Mouse (Mus musculus) limb, embryonic 13.5 days (tissue): ENCODE results near the gene Fermt3. TPM values are rescaled to one million over a fixed set of nuclear protein-coding genes. Genes with fewer than 3 reads are reported as not detected.
"Not testable (repeated sequence)": the region's sequence is repeated elsewhere in the genome, so short reads cannot be mapped to it uniquely, and the experiment has no call there.

Experiments used
- ATAC-seq: fragments of 200-750 bp; cut with Nextera tagmentation; 2 replicates; pipeline ENCODE4 v1.8.0; 2017; ENCODE audit warnings: low read depth, moderate number of reproducible peaks, moderate TSS enrichment; ENCODE audit not compliant: low FRiP score
- H3K27ac ChIP-seq: fragments of 300-500 bp; sonication (generic); 2 replicates; pipeline ENCODE4 v1.5.1; 2015; ENCODE audit warnings: inconsistent platforms, mild to moderate bottlenecking, moderate library complexity
- H3K27me3 ChIP-seq: fragments of 300-500 bp; sonication (generic); 2 replicates; pipeline ENCODE4 v1.6.1; 2015; ENCODE audit warnings: mild to moderate bottlenecking, inconsistent platforms
- H3K36me3 ChIP-seq: fragments of 300-500 bp; sonication (generic); 2 replicates; pipeline ENCODE4 v1.6.1; 2015; ENCODE audit warnings: inconsistent platforms, mild to moderate bottlenecking, moderate library complexity
- H3K4me1 ChIP-seq: fragments of 300-500 bp; sonication (generic); 2 replicates; pipeline ENCODE4 v1.6.1; 2015; ENCODE audit warnings: inconsistent platforms
- H3K4me2 ChIP-seq: fragments of 300-500 bp; sonication (generic); replicated peaks from 2 replicates; pipeline ENCODE4 v1.6.1; 2015; ENCODE audit warnings: inconsistent platforms, mild to moderate bottlenecking, moderate library complexity
- H3K4me3 ChIP-seq: fragments of 300-500 bp; sonication (generic); 2 replicates; pipeline ENCODE4 v1.5.1; 2015; ENCODE audit warnings: moderate library complexity, mild to moderate bottlenecking, inconsistent platforms
- H3K9ac ChIP-seq: fragments of 300-500 bp; sonication (generic); 2 replicates; pipeline ENCODE4 v1.6.1; 2015; ENCODE audit warnings: mild to moderate bottlenecking, inconsistent platforms
- H3K9me3 ChIP-seq: fragments of 300-500 bp; sonication (generic); 2 replicates; pipeline ENCODE4 v1.6.1; 2016; ENCODE audit warnings: inconsistent platforms
- WGBS: fragments of 180-500 bp; shearing (Covaris S2); methylation state at CpG from one replicate; pipeline ENCODE4 v1.1.7; 2015; 5-methylcytosine and 5-hydroxymethylcytosine counted together
- polyA plus RNA-seq: library from polyadenylated mRNA; unstranded; fragments of >200 nt; fragmentation: Nextera tagmentation; extraction: Ambion mirVana; gene quantifications from 2 replicates; pipeline ENCODE4 v1.2.1, GENCODE M21; 2015

Fermt3 gene
- polyA plus RNA-seq, 1 experiment from 2014 or later, result 7.6 TPM

DNA sequence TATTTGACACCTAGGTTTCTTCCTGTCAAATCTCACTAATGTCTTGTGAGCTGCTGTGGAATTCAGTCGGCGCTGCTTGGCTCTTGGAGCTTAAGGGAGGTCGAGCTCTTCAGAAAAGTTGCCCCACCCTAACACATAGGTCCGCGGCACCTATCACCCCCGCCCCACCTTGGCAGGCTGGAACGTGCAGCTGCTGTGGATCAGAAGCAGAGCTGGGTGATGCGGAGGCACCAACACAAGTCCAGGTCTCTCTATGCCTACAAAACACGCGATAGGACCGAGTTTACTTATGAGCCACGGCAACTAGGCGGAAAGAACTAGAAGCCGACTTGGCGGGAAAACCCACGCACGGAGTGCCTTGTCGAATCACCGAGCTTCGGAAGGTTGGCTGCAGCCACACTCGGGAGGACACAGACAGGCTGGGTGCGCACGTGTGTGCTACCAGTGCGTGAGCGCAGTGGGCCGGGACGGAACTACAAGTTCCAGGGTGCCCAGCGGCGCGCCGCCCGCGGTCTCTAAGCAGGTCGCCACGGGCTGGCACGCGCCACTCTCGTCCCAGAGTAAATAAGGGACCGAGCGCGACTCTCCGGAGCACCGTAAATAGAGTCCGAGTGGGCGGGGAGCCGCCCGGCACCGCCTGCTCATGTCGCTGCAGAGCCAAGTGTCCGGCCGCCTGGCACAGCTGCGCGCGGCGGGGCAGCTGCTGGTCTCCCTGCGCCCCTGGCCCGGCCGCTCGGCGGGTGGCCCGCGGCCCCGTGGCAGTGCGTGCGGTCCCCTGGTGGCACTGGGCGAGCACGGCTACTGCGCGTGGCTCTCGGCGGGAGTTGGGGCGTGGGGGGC, 37.2 kb upstream of the Fermt3 start, which contains the start of gene Macrod1:
Macrod1 (plus strand) TSS at position 563 of the 840 bp plus-strand sequence.
- H3K27me3 ChIP-seq, result peaks cover 23% of the 10 kb centered on the region
- H3K4me3 ChIP-seq, result peak within 1 kb of the TSS; percentile 72
- peak within 1 kb of the TSS; percentile 48; the same call in 1 of the 2 replicates for H3K27ac ChIP-seq
- H3K36me3 ChIP-seq, result no peaks in the 10 kb centered on the region
- WGBS, result 1% methylated on average over 72 of the region's 72 CpGs
- H3K4me2 ChIP-seq, result peak within 1 kb of the TSS; percentile 100
- no peaks in the 10 kb centered on the region for H3K9me3 ChIP-seq
- peak within 1 kb of the TSS; percentile 75 for H3K9ac ChIP-seq
- peak; percentile 78 for ATAC-seq
- H3K4me1 ChIP-seq, result peaks cover 26% of the 10 kb centered on the region

DNA sequence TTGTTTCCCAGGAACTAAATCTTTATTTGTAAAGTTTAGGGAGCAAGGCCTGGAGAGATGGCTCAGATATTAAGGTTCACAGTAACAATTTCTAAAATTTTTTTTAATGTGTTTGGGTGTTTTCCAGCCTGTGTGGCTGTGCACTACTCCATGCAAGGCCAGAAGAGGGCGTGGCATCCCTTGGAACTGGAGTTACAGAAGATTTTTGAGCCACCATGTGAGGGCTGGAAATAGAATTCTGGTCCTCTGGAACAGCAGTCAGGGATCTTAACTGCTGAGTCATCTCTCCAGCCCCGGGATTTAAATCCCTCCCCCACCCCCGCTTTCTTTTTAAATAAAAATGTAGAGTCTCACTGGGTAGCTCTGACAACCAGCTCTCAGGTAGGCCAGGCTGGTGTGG, 35.9 kb upstream of the Fermt3 start:
- Histone ChIP-seq H3K9ac (no peak overlapping the region), H3K4me2 (no peak overlapping the region), H3K4me3 (no peak overlapping the region), H3K27me3 (peaks cover 23% of the 10 kb centered on the region), H3K4me1 (peaks cover 26% of the 10 kb centered on the region), H3K27ac (no peak overlapping the region), H3K36me3 (no peaks in the 10 kb centered on the region), H3K9me3 (no peaks in the 10 kb centered on the region)
- ATAC-seq, result no peak
- WGBS, result 33% methylated on average over 3 of the region's 3 CpGs

DNA sequence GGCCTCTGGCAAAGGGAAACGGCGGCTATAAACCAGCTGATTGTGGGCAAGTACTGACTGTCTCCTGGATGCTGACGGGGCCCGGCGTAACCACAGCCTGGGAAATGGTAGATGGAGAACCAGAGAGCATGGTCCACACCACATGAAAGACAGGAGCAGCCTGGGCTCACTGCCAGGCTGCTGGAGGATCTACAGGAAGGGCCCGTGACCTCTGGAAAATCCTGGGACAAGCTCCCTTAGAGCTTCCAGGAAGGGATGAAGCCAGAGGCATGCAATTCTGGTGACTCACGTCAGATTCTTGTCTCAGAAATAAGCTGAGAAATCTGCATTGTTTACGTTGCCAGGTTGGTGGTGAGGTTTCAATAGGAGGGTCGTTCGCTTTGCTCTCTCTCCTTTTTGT, 35.5 kb upstream of the Fermt3 start:
- no peak overlapping the region for H3K4me3 ChIP-seq
- no peak overlapping the region for H3K4me2 ChIP-seq
- no peak overlapping the region for H3K27ac ChIP-seq
- H3K9me3 ChIP-seq, result no peaks in the 10 kb centered on the region
- no peaks in the 10 kb centered on the region for H3K36me3 ChIP-seq
- H3K4me1 ChIP-seq, result peaks cover 26% of the 10 kb centered on the region
- ATAC-seq, result no peak
- peaks cover 21% of the 10 kb centered on the region for H3K27me3 ChIP-seq
- 57% methylated on average over 10 of the region's 10 CpGs for WGBS
- H3K9ac ChIP-seq, result 0 out of 2 replicates have a peak overlapping the region, but pooled peaks have one; percentile 8

DNA sequence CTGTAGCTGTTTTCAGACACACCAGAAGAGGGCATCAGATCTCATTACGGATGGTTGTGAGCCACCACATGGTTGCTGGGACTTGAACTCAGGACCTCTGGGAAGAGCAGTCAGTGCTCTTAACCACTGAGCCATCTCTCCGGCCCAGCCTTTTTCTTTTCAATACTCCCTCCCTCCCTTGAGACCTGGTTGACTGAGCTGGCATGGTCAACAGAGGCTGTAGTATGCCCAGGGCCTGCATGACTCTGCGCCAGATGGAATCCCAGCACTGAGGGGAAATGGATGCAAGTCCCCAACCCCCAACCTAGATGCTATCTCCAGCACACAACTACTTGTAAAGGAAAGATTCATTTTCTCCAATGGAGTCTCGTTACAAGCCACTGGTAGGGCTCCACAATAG, 34.1 kb upstream of the Fermt3 start:
- H3K9me3 ChIP-seq, H3K4me2 ChIP-seq, H3K4me3 ChIP-seq, H3K36me3 ChIP-seq, H3K27ac ChIP-seq, ATAC-seq, H3K9ac ChIP-seq: not testable (repeated sequence)
- 82% methylated on average over 4 of the region's 4 CpGs for WGBS
- Histone ChIP-seq H3K27me3 (peaks cover 14% of the 10 kb centered on the region), H3K4me1 (peaks cover 24% of the 10 kb centered on the region)

DNA sequence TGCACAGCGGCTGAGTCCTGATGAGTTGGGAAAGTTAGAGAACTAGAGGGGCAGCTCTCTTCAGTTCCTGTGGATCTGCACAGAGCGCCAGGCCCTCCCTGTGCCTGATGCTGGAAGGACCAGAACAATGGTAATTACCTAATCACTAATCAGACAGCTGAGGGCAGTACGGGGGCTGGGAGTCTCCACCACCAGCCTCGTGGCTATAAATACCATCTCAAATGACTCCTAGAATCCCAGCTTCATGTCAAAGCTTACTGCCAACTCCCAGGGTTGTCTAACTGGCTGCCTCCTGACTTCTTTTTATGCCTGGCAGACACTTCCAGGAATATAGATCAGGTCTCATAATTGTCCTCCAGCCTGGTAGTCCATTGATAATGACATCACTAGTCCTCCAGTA, 25.4 kb upstream of the Fermt3 start:
- H3K4me3 ChIP-seq, result no peak overlapping the region
- no peak overlapping the region for H3K9ac ChIP-seq
- H3K27ac ChIP-seq, result no peak overlapping the region
- WGBS, result 25% methylated on average over 4 of the region's 4 CpGs
- H3K4me2 ChIP-seq, result no peak overlapping the region
- no peaks in the 10 kb centered on the region for H3K27me3 ChIP-seq
- H3K9me3 ChIP-seq, result no peaks in the 10 kb centered on the region
- no peak for ATAC-seq
- H3K36me3 ChIP-seq, result no peaks in the 10 kb centered on the region
- peaks cover 5% of the 10 kb centered on the region; the same call in 1 of the 2 replicates for H3K4me1 ChIP-seq

DNA sequence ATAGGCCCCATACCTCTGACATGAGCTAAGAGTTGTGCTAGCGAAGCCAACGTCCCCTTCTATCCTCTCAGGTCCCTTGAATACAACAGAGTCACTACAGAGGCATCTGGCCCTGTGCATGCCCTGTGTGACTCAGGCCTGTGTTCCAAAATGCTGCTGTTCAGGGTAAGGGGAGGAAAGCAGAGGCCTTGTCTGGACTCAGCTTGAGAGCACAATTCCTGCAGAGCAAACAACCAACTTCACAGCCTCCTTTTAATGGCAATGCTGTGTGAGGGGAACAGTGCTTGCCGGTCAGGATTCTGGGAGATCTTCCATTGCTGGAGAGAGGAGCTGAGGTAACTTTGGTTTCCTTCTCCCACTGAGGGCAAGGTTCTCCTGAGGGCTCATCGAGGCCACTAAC, 25.0 kb upstream of the Fermt3 start:
- Histone ChIP-seq H3K9ac (no peak overlapping the region), H3K4me1 (peaks cover 5% of the 10 kb centered on the region; the same call in 1 of the 2 replicates), H3K4me3 (no peak overlapping the region), H3K36me3 (no peaks in the 10 kb centered on the region), H3K9me3 (no peaks in the 10 kb centered on the region), H3K27ac (no peak overlapping the region), H3K27me3 (no peaks in the 10 kb centered on the region), H3K4me2 (no peak overlapping the region)
- ATAC-seq, result no peak
- WGBS, result 52% methylated on average over 4 of the region's 4 CpGs

DNA sequence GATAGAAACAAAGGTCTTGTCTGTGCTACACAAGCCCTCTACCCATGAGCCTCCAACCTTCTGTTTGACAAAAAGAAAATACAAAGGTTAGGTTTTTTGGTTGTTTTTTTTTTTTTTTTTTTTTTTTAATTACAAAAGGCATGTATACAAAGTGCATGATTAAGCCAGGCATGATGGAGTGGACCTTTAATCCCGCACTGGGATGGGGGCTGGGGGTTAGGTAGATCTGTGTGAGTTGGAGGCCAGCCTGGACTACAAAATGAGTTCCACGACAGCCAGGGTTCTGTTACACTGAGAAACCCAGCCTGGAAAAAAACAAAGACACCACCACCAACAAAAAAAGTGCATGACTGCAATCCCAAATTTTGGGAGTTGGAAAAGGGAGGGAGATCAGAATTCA, 21.9 kb upstream of the Fermt3 start:
- Histone ChIP-seq H3K9me3 (no peaks in the 10 kb centered on the region), H3K27ac (peak overlapping the region; percentile 94; the same call in 1 of the 2 replicates), H3K36me3 (no peaks in the 10 kb centered on the region; the same call in 1 of the 2 replicates), H3K9ac (peak overlapping the region; percentile 74; the same call in 1 of the 2 replicates), H3K27me3 (no peaks in the 10 kb centered on the region), H3K4me3 (peak overlapping the region; percentile 53; the same call in 1 of the 2 replicates), H3K4me2 (peak overlapping the region; percentile 75), H3K4me1 (peaks cover 27% of the 10 kb centered on the region)
- no peak for ATAC-seq
- WGBS, result 82% methylated on average over 2 of the region's 2 CpGs

DNA sequence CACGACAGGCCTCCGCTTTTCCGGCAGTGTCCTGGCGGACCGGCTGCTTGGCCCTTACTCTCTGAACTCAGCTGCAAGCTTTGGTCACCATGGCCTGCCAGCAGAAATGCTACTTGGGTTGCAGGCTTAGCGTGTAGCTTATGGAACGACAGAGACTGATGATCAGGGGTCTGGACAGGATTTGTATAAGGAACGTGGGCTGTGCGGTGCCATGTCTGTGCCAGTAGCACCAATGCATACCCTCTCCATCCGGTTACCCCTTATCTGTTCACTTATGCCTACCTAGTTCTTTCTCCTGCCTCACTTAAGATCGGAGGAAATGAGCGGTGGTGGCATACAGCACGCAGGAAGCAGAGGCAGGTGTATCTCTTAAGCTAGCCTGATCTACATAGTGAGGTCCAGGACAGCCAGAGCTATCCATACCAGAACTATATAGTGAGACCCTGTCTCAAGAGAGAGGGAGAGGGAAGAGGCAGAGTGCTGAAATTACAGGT, 21.4 kb upstream of the Fermt3 start:
- H3K9me3 ChIP-seq, result no peaks in the 10 kb centered on the region
- peak overlapping the region; percentile 74 for H3K9ac ChIP-seq
- peak overlapping the region; percentile 53 for H3K4me3 ChIP-seq
- H3K36me3 ChIP-seq, result peaks cover under 1% of the 10 kb centered on the region
- H3K27ac ChIP-seq, result peak overlapping the region; percentile 94
- peak overlapping the region; percentile 75 for H3K4me2 ChIP-seq
- 25% methylated on average over 13 of the region's 13 CpGs for WGBS
- H3K4me1 ChIP-seq, result peaks cover 27% of the 10 kb centered on the region
- ATAC-seq, result no peak
- H3K27me3 ChIP-seq, result no peaks in the 10 kb centered on the region

DNA sequence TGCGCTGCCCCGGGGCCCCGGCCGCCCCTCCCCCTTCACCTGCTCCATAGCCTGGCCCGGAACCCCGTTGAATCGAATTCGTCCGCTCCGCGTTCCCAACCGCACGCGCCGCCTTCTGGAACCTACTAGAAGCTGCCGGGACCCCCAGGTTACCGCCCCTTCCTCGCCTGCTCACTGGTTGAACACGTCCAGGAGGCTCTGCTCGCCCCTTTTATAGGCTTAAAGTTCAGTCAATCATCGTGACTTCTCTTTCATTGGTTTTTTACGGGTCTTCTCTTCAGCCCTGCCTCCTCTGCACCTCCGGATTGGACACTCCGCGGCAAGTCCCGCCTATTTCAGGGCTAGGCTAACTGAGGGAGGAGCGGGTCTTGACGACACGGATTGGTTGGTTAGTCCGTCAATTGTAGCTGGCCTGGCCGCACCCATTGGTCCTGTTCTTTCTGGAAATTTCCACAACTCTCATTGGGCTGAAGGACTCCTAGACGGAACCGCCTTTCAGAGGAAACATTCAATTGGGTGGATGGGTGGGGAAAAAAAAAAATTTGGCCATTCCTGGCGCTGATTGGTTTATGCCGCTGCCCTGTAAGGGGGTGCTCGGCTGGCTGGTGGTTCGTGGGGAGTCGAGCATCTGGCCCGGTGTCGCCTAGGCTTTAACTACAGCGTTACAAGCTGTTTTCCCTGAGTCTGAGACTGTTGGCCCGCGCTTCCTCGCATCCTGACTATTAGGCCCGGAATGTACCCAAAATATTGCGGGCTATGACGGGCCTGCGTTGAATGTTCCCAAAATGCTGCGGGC, 20.8 kb upstream of the Fermt3 start, which contains the start of gene Stip1:
Stip1 (minus strand) TSS at position 127 of the 796 bp plus-strand sequence.
- Histone ChIP-seq H3K4me1 (peaks cover 27% of the 10 kb centered on the region), H3K4me2 (peak within 1 kb of the TSS; percentile 76), H3K27me3 (no peaks in the 10 kb centered on the region), H3K9ac (peak within 1 kb of the TSS; percentile 98), H3K4me3 (peak within 1 kb of the TSS; percentile 96), H3K36me3 (peaks cover 7% of the 10 kb centered on the region), H3K9me3 (no peaks in the 10 kb centered on the region), H3K27ac (peak within 1 kb of the TSS; percentile 94)
- under 1% methylated on average over 48 of the region's 49 CpGs for WGBS
- ATAC-seq, result peak; percentile 100

DNA sequence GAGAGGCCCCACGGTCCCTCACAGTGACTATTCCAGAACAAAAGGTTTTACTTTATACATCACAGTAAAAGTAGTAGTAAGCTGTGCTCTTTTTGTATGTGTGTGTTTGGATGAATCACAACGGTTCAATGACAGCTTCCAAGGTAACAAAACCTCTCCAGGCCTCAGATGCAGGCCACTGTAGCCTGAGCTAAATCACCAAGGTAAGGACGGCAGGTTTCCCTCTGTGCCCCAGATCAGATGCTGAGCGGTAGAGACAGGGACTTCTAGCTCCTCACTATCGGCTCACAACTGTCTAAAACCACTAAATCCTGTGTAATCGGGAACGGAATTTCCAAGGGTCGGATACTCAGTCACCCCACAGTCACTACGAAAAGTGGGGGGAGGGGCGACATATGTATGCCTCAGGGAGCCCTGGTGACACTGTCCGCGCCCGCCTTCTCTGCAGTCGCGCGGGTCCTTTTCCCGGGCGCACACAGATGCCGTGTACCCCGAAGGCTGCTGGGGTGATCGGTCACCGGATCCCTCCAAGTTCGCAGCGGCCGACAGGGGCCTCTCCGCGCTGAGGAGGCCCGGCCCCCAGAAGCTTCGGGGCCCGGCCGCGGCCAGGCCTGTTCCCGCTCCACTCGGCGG, 19.9 kb upstream of the Fermt3 start:
- H3K9ac ChIP-seq, result peak overlapping the region; percentile 98
- H3K27me3 ChIP-seq, result no peaks in the 10 kb centered on the region
- peak overlapping the region; percentile 89 for H3K27ac ChIP-seq
- peaks cover 27% of the 10 kb centered on the region for H3K4me1 ChIP-seq
- whole genome bisulfite sequencing, result 1% methylated on average over 35 of the region's 35 CpGs
- peak overlapping the region; percentile 96 for H3K4me3 ChIP-seq
- no peaks in the 10 kb centered on the region for H3K9me3 ChIP-seq
- no peak; the same call in 1 of the 2 replicates for ATAC-seq
- H3K4me2 ChIP-seq, result peak overlapping the region; percentile 76
- peaks cover 14% of the 10 kb centered on the region for H3K36me3 ChIP-seq

DNA sequence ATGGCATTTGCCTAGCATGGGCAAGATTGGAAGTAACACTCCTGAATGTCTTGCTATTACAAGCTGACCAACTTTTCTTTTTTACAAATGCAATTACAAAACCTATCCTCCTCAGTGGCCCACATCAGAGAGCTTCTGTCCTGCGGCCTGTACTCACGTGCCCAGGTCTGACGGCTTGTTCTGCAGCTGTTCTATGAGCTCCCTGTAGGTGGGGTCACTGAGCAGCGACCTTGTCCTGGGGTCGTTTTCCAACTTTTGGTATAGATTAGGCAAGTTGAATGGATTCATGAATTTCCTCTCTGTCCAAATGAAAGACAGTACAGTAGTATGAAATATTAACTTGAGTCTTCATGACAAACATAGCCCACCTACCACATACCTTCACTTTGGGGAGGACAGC, 14.7 kb upstream of the Fermt3 start:
- Histone ChIP-seq H3K9me3 (no peaks in the 10 kb centered on the region), H3K9ac (no peak overlapping the region), H3K4me2 (no peak overlapping the region), H3K4me1 (peaks cover 21% of the 10 kb centered on the region), H3K36me3 (peaks cover 64% of the 10 kb centered on the region), H3K27ac (no peak overlapping the region), H3K4me3 (no peak overlapping the region), H3K27me3 (no peaks in the 10 kb centered on the region)
- ATAC-seq, result no peak
- WGBS, result 93% methylated on average over 5 of the region's 5 CpGs
